Mouse (Mus musculus): ENCODE data around the gene Dnah1. TPM values are rescaled to one million over a fixed set of nuclear protein-coding genes. Genes with fewer than 3 reads are reported as not detected.

Dnah1 gene
- polyA plus RNA-seq, 2 experiments from 2014 or later: 0.06 TPM; not detected in 1

DNA sequence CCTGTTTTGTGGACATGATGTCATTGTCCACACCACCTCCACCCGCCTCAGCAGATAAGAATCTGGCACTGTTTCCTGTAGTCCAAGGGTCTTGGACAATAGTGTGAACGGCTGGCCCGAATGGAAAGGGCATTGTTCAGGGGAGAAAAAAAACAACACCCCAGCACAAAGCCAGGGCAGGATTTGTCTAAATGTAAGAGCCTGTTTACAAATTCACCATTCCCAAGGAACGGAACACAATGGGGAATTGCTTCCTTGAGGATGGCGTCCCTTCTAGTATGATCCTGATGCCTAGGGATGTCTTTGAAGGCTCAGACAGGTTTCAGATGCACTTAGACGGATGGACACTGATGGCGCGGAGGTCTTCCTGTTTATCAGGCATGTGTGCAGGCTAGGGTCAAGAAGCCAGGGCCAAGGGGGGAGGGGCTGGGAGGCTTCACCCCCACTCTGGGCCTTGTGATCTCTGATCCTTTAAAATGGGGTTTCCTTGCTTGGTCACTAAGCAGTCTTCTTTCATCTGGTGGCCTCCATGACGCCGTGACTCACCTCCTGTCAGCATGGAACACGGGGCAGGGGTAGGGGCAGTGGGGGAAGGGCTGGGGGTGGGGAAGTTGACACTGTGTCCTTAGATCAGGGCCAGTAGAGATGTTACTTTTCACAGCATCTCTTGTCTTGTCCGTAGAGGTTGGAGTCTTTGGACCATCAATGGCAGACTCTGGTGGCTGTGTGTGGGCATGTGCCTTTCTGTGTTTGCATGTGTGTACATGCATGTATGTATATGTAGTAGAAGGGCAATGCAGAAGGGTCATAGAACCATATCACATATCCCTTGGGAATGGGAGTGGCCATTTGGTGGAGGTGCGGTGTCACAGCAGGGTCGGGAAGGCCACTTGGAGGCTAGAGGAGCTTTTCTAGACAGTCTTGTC, 90.4 kb downstream of the Dnah1 start:
- peak; percentile 5 for ATAC-seq

- ATAC-seq: no peak
These were observed 91.2 kb downstream of the Dnah1 start for GRCm38 (mm10) chr14:31232404-31233069.

- no peak for ATAC-seq
These were observed 93.3 kb downstream of the Dnah1 start for GRCm38 (mm10) chr14:31230442-31230841.

GRCm38 (mm10) chr14:31228234-31228633, 95.5 kb downstream of the Dnah1 start:
- ATAC-seq: no peak

GRCm38 (mm10) chr14:31226978-31227377, 96.7 kb downstream of the Dnah1 start:
- no peak for ATAC-seq

DNA sequence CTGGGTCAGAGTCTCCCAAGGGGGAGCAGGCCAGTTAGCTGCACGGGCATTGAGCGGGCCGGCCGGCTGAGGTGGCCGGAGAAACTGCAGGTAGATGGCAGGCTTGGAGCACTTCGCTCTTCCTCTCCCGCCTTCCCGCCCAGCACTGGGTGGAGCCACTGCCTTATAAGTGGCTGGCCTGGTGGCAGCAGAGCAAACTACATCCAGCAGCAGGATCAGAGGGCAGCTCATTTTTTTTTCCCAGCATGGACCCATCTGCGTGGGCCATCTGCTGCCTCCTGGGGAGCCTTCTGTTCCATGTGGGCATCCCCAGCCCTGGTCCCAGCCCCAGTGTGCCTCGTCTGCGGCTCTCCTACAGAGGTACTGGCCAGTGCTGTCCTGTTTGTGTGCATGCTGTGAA, 106.0 kb downstream of the Dnah1 start, which contains the start of gene Sema3g:
Gene Sema3g, plus strand, starts transcription at position 195 of the 400 bp plus-strand sequence.
- ATAC-seq: no peak

GRCm38 (mm10) chr14:31216846-31217245, 106.8 kb downstream of the Dnah1 start, which contains the start of gene Nisch:
Nisch (minus strand) TSS chr14:31216946.
- ATAC-seq: no peak

- peak; percentile 94 for ATAC-seq
These were observed 108.3 kb downstream of the Dnah1 start for GRCm38 (mm10) chr14:31215157-31216002.

GRCm38 (mm10) chr14:31214684-31215083, 109.0 kb downstream of the Dnah1 start:
- no peak for ATAC-seq

DNA sequence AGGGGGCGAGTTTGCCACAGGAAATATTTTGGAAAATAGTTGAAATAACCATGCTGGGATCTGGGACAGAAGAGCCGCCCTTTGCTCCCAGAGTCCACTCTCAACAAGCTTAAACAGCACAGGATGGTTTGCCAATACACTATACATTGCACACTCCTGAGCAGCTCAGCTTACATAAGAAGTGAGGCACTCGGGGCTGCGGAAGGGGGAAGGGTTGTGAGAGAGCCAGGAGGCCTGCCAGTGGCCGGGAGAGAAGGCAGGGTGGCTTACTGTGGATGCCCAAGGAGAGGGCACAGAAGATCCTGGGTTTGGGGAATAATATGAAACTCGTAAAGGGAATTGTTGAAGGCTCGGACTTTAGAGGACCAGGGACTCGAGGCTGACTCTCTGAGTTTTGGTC, 109.8 kb downstream of the Dnah1 start:
- no peak for ATAC-seq

GRCm38 (mm10) chr14:31212499-31212898, 111.2 kb downstream of the Dnah1 start:
- no peak for ATAC-seq

DNA sequence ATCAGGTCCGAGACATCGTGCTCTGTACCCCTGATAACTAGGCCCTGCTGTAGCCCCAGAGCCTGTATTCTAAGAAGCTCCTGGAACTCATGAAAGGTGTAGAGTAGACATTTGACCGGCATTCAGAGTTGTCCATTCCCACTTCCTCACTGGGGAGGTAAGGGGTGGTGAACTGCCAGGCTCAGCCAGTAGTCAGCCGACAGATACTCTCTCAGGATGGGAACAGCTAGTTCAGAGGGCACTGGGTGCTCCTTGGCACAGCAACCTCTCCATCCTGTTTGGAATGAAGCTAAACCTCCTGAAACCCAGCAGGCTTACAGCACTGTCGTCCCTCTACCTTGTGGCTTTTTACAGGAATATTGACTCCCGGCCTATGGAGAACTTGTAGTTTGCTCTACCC, 111.8 kb downstream of the Dnah1 start:
- no peak for ATAC-seq

Other genes with a start within 250 kb of the Dnah1 start
- 10 to 100 TPM; 66.3 to 68.7 TPM for gene Smim4, start 194.9 kb downstream of the Dnah1 start, polyA plus RNA-seq (2017; shearing (Covaris generic))
- not detected for gene Nt5dc2, start 192.8 kb downstream of the Dnah1 start, polyA plus RNA-seq (2017; shearing (Covaris generic))
- 1 to 10 TPM in 1 of 2 experiments, under 1 TPM in 1; 0.91 to 2.7 TPM for gene Stab1, start 155.3 kb downstream of the Dnah1 start, polyA plus RNA-seq (2017; shearing (Covaris generic))
- gene Tnnc1, start 115.6 kb downstream of the Dnah1 start, polyA plus RNA-seq (2017; shearing (Covaris generic)): not detected
- 100 to 1,000 TPM; 151 to 190 TPM for gene Nisch, start 107.0 kb downstream of the Dnah1 start, polyA plus RNA-seq (2017; shearing (Covaris generic))
- not detected for gene Sema3g, start 106.0 kb downstream of the Dnah1 start, polyA plus RNA-seq (2017; shearing (Covaris generic))
- gene Phf7, start 72.6 kb downstream of the Dnah1 start, polyA plus RNA-seq (2017; shearing (Covaris generic)): 10 to 100 TPM; 11.8 to 12.2 TPM
- gene Bap1, start 72.4 kb downstream of the Dnah1 start, polyA plus RNA-seq (2017; shearing (Covaris generic)): 10 to 100 TPM; 26.4 to 36.3 TPM
- 10 to 100 TPM; 16.0 to 18.3 TPM for gene Capn7, start 12.7 kb upstream of the Dnah1 start, polyA plus RNA-seq (2017; shearing (Covaris generic))
- gene Sh3bp5, start 112.2 kb upstream of the Dnah1 start, polyA plus RNA-seq (2017; shearing (Covaris generic)): 10 to 100 TPM; 15.4 to 16.8 TPM
- gene Eaf1, start 170.5 kb upstream of the Dnah1 start, polyA plus RNA-seq (2017; shearing (Covaris generic)): 10 to 100 TPM in 1 of 2 experiments, 1 to 10 TPM in 1; 9.8 to 10.8 TPM
- gene Mettl6, start 171.1 kb upstream of the Dnah1 start, polyA plus RNA-seq (2017; shearing (Covaris generic)): 10 to 100 TPM; 68.2 to 69.7 TPM

All from CD4-positive, CD25-positive, alpha-beta regulatory T cell, adult 4 months (primary cell).